Mouse (Mus musculus): ENCODE data around the gene Sarnp. TPM values are rescaled to one million over a fixed set of nuclear protein-coding genes. Genes with fewer than 3 reads are reported as not detected.
A peak's percentile ranks its signal among the peaks of the same experiment; 100 is the strongest.

Sarnp gene
- polyA plus RNA-seq, 1 experiment from 2014 or later = 72.0 TPM

- TF ChIP-seq CTCF (IDR thresholded peaks at IDR 0.05; ENCODE audit: low read depth) (no peak), EP300 (IDR thresholded peaks at IDR 0.05; ENCODE audit: low read depth) (no peak)
- Histone ChIP-seq H3K4me1 (ENCODE audit: insufficient read depth) (peaks cover 20% of the 10 kb centered on the region), H3K9ac (replicated peaks) (peak within 1 kb of the TSS; percentile 39), H3K4me2 (ENCODE audit: low read depth, low read length) (peak within 1 kb of the TSS; percentile 71), H3K27ac (ENCODE audit: low read depth) (no peak within 1 kb of the TSS), H3K9me3 (ENCODE audit: low read length) (no peaks in the 10 kb centered on the region), H3K36me3 (replicated peaks; ENCODE audit: insufficient read depth, low read length) (no peaks in the 10 kb centered on the region), H3K27me3 (ENCODE audit: insufficient read depth, low read length) (peaks cover 50% of the 10 kb centered on the region), H3K4me3 (ENCODE audit: low read depth, low read length) (peak within 1 kb of the TSS; percentile 44)
- ATAC-seq (peak; percentile 17), DNase-seq (peak; percentile 42)
- under 1% methylated on average over 62 of the region's 89 CpGs for WGBS (ENCODE audit: insufficient replicate concordance)
Observed at GRCm38 (mm10) chr10:128891296-128892094, 74.4 kb downstream of the Sarnp start, which contains the start of gene Gdf11. Gene Gdf11 (minus strand): TSS chr10:128891718.

- 6% methylated on average over 9 of the region's 9 CpGs for WGBS (ENCODE audit: insufficient replicate concordance)
- Histone ChIP-seq H3K9ac (replicated peaks) (no peak overlapping the region), H3K27me3 (ENCODE audit: insufficient read depth, low read length) (peaks cover 57% of the 10 kb centered on the region), H3K4me3 (ENCODE audit: low read depth, low read length) (peak overlapping the region; percentile 44), H3K4me2 (ENCODE audit: low read depth, low read length) (peak overlapping the region; percentile 71), H3K9me3 (ENCODE audit: low read length) (no peaks in the 10 kb centered on the region), H3K4me1 (ENCODE audit: insufficient read depth) (peaks cover 20% of the 10 kb centered on the region), H3K36me3 (replicated peaks; ENCODE audit: insufficient read depth, low read length) (no peaks in the 10 kb centered on the region), H3K27ac (ENCODE audit: low read depth) (no peak overlapping the region)
- DNase-seq = no peak
- ATAC-seq = no peak
- TF ChIP-seq CTCF (IDR thresholded peaks at IDR 0.05; ENCODE audit: low read depth) = no peak
- TF ChIP-seq EP300 (IDR thresholded peaks at IDR 0.05; ENCODE audit: low read depth) = no peak
Observed at GRCm38 (mm10) chr10:128892246-128892645, 75.1 kb downstream of the Sarnp start.

DNA sequence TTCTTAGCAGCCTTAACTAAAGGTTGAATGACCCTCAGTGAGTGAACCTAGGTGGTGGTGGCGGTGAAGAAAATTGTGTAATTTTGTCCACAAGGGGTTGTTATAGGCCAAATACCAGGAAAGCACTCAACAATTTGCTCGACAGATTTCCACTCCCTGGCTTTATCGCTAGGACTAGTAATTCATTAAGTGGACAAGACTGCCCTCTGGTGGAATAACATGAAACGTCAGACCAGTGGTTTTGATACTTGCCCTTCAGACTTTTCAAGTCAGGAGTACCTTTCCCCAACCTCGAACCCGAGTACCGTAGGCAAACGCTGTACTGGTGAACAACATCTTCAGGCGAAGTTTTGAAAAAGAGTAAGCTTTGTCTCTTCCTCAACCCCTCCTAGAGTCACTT is 78.3 kb downstream of the Sarnp start:
- ATAC-seq (peak; percentile 66), DNase-seq (peak; percentile 68)
- Histone ChIP-seq H3K9ac (replicated peaks) (no peak overlapping the region), H3K36me3 (replicated peaks; ENCODE audit: insufficient read depth, low read length) (no peaks in the 10 kb centered on the region), H3K4me2 (ENCODE audit: low read depth, low read length) (peak overlapping the region; percentile 39), H3K27ac (ENCODE audit: low read depth) (no peak overlapping the region), H3K4me1 (ENCODE audit: insufficient read depth) (peaks cover 14% of the 10 kb centered on the region), H3K27me3 (ENCODE audit: insufficient read depth, low read length) (peaks cover 53% of the 10 kb centered on the region), H3K9me3 (ENCODE audit: low read length) (no peaks in the 10 kb centered on the region), H3K4me3 (ENCODE audit: low read depth, low read length) (no peak overlapping the region)
- TF ChIP-seq CTCF (IDR thresholded peaks at IDR 0.05; ENCODE audit: low read depth) (peak; percentile 85), EP300 (IDR thresholded peaks at IDR 0.05; ENCODE audit: low read depth) (no peak)
- 0% methylated on average over 9 of the region's 9 CpGs for WGBS (ENCODE audit: insufficient replicate concordance)

DNA sequence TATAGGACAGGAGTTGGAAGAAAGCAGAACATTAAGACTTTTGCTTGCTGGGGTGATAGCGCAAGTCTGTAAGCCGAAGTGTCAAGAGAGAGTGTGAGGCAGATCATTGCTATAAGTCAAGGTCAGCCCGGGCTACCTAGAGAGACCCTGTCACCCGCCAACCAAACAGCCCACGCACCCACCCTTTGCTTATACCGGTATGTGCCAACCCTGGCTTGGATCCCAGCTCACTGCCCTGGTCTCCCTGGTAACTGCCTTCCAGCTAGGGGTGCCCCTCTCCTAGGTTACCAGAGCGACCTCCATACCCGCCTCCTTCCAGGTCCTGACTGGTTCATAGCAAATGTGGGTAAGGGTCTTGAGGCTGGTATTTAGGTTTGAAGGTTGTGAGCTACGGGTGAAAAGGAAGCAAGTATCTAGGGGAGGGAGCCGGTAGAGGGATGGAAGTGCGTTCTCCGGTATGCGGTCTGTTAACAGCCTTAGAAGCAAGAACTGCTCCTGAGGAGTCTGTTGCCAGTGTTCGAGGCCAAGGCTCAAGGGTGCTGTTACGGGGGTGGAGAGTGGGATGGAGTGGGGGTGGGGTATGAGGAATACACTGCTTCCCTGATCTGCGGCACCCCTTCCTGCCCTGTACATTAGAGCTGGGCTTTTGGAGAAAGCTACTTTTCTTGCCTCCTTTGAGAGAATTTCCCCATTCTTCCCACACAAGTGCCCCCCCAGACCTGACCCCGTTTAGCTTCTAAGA is 79.0 kb downstream of the Sarnp start:
- peaks cover 8% of the 10 kb centered on the region for H3K4me1 ChIP-seq (ENCODE audit: insufficient read depth)
- H3K9ac ChIP-seq (replicated peaks) = no peak overlapping the region; the same call in 1 of the 2 replicates
- WGBS (ENCODE audit: insufficient replicate concordance) = 5% methylated on average over 17 of the region's 17 CpGs
- H3K4me3 ChIP-seq (ENCODE audit: low read depth, low read length) = no peak overlapping the region
- no peak overlapping the region for H3K27ac ChIP-seq (ENCODE audit: low read depth)
- no peak for DNase-seq
- ATAC-seq = peak; percentile 18; the same call in 1 of the 2 replicates
- H3K36me3 ChIP-seq (replicated peaks; ENCODE audit: insufficient read depth, low read length) = no peaks in the 10 kb centered on the region
- H3K4me2 ChIP-seq (ENCODE audit: low read depth, low read length) = peak overlapping the region; percentile 39
- TF ChIP-seq CTCF (IDR thresholded peaks at IDR 0.05; ENCODE audit: low read depth) = no peak
- no peak for TF ChIP-seq EP300 (IDR thresholded peaks at IDR 0.05; ENCODE audit: low read depth)
- peaks cover 47% of the 10 kb centered on the region for H3K27me3 ChIP-seq (ENCODE audit: insufficient read depth, low read length)
- no peaks in the 10 kb centered on the region for H3K9me3 ChIP-seq (ENCODE audit: low read length)

- WGBS (ENCODE audit: insufficient replicate concordance) = 14% methylated on average over 1 of the region's 1 CpGs
- H3K36me3 ChIP-seq (replicated peaks; ENCODE audit: insufficient read depth, low read length) = no peaks in the 10 kb centered on the region
- H3K4me1 ChIP-seq (ENCODE audit: insufficient read depth) = peaks cover 8% of the 10 kb centered on the region; the same call in 1 of the 2 replicates
- H3K9me3 ChIP-seq (ENCODE audit: low read length) = no peaks in the 10 kb centered on the region
- H3K27me3 ChIP-seq (ENCODE audit: insufficient read depth, low read length) = peaks cover 46% of the 10 kb centered on the region
- no peak for DNase-seq
- no peak overlapping the region for H3K27ac ChIP-seq (ENCODE audit: low read depth)
- no peak overlapping the region for H3K4me3 ChIP-seq (ENCODE audit: low read depth, low read length)
- no peak for ATAC-seq
- TF ChIP-seq EP300 (IDR thresholded peaks at IDR 0.05; ENCODE audit: low read depth) (no peak), CTCF (IDR thresholded peaks at IDR 0.05; ENCODE audit: low read depth) (no peak)
- H3K9ac ChIP-seq (replicated peaks) = no peak overlapping the region
- no peak overlapping the region for H3K4me2 ChIP-seq (ENCODE audit: low read depth, low read length)
Observed at GRCm38 (mm10) chr10:128896807-128897206, 79.7 kb downstream of the Sarnp start.

DNA sequence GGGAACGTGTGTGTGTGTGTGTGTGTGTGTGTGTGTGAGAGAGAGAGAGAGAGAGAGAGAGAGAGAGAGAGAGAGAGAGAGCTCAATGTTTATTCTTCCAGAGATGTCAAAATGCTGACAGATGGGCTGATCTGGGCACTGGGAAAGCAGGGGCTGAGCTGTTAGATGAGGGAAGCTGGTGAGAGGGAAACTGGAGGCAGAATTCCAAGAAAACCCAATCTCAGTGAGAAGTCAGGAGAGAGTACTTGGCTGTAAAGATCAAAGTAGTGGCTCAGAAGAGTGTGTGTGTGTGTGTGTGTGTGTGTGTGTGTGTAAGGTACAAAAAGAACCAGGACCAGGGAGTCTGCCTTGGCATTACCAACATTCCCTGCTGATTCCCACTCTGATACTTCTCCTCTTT is 80.4 kb downstream of the Sarnp start:
- no peak overlapping the region for H3K4me2 ChIP-seq (ENCODE audit: low read depth, low read length)
- no peak for ATAC-seq
- no peak overlapping the region for H3K27ac ChIP-seq (ENCODE audit: low read depth)
- peaks cover 39% of the 10 kb centered on the region for H3K27me3 ChIP-seq (ENCODE audit: insufficient read depth, low read length)
- 9% methylated on average over 1 of the region's 1 CpGs for WGBS (ENCODE audit: insufficient replicate concordance)
- TF ChIP-seq CTCF (IDR thresholded peaks at IDR 0.05; ENCODE audit: low read depth) (no peak), EP300 (IDR thresholded peaks at IDR 0.05; ENCODE audit: low read depth) (no peak)
- no peak overlapping the region for H3K9ac ChIP-seq (replicated peaks)
- H3K9me3 ChIP-seq (ENCODE audit: low read length) = no peaks in the 10 kb centered on the region
- no peak overlapping the region for H3K4me3 ChIP-seq (ENCODE audit: low read depth, low read length)
- peaks cover 6% of the 10 kb centered on the region; the same call in 1 of the 2 replicates for H3K4me1 ChIP-seq (ENCODE audit: insufficient read depth)
- H3K36me3 ChIP-seq (replicated peaks; ENCODE audit: insufficient read depth, low read length) = no peaks in the 10 kb centered on the region
- no peak for DNase-seq
